Mouse (Mus musculus) kidney, postnatal 0 days (tissue): Measurements from ENCODE around the gene Fbxo28. TPM values are rescaled to one million over a fixed set of nuclear protein-coding genes. Genes with fewer than 3 reads are reported as not detected.

ENCODE experiments used
- ATAC-seq: fragments of 200-750 bp; cut with Nextera tagmentation; replicated peaks from 2 replicates; pipeline ENCODE4 v1.8.0; 2017; ENCODE audit warnings: low read depth, moderate number of reproducible peaks, moderate TSS enrichment, moderate library complexity; ENCODE audit not compliant: low FRiP score
- DNase-seq: peaks from one replicate; pipeline ENCODE4 v3.0.0-alpha.2; 2016; ENCODE audit warnings: low spot score
- H3K27ac ChIP-seq: fragments of 300-500 bp; sonication (generic); 2 replicates; pipeline ENCODE4 v1.5.1; 2014; ENCODE audit warnings: mild to moderate bottlenecking
- H3K27me3 ChIP-seq: fragments of 300-500 bp; sonication (generic); 2 replicates; pipeline ENCODE4 v1.6.1; 2014; ENCODE audit warnings: low read length, mixed read lengths; ENCODE audit not compliant: insufficient read depth
- H3K36me3 ChIP-seq: fragments of 300-500 bp; sonication (generic); 2 replicates; pipeline ENCODE4 v1.6.1; 2014; ENCODE audit warnings: low read length, mixed read lengths; ENCODE audit not compliant: insufficient read depth
- H3K4me1 ChIP-seq: fragments of 300-500 bp; sonication (generic); replicated peaks from 2 replicates; pipeline ENCODE4 v1.6.1; 2014; ENCODE audit warnings: antibody characterized with exemption, low read length, mixed read lengths; ENCODE audit not compliant: insufficient read depth
- H3K4me2 ChIP-seq: fragments of 300-500 bp; sonication (generic); 2 replicates; pipeline ENCODE4 v1.6.1; 2014; ENCODE audit warnings: mild to moderate bottlenecking, low read length, moderate library complexity, mixed read lengths
- H3K4me3 ChIP-seq: fragments of 300-500 bp; sonication (generic); replicated peaks from 2 replicates; pipeline ENCODE4 v1.5.1; 2014; ENCODE audit warnings: low read depth, low read length
- H3K9ac ChIP-seq: fragments of 300-500 bp; sonication (generic); 2 replicates; pipeline ENCODE4 v1.6.1; 2014; ENCODE audit warnings: low read depth, low read length
- H3K9me3 ChIP-seq: fragments of 300-500 bp; sonication (generic); replicated peaks from 2 replicates; pipeline ENCODE4 v1.6.1; 2016; ENCODE audit warnings: low read length, inconsistent platforms, mixed read lengths
- CTCF ChIP-seq: IDR thresholded peaks from 2 replicates; pipeline ENCODE4 v1.5.1; 2016; ENCODE audit warnings: antibody characterized with exemption, low read depth, mild to moderate bottlenecking, moderate library complexity
- WGBS: fragments of 180-500 bp; shearing (Covaris S2); extraction: QIAGEN DNeasy Blood & Tissue Kit; methylation state at CpG from one replicate; pipeline ENCODE4 v1.1.7; 2014; 5-methylcytosine and 5-hydroxymethylcytosine counted together
- polyA plus RNA-seq: library from polyadenylated mRNA; unstranded; fragments of >200 nt; fragmentation: Nextera tagmentation; extraction: Ambion mirVana; gene quantifications from 2 replicates; pipeline ENCODE4 v1.2.1, GENCODE M21; 2015

Gene Fbxo28
- polyA plus RNA-seq, 1 experiment from 2014 or later: 17.1 TPM

DNA sequence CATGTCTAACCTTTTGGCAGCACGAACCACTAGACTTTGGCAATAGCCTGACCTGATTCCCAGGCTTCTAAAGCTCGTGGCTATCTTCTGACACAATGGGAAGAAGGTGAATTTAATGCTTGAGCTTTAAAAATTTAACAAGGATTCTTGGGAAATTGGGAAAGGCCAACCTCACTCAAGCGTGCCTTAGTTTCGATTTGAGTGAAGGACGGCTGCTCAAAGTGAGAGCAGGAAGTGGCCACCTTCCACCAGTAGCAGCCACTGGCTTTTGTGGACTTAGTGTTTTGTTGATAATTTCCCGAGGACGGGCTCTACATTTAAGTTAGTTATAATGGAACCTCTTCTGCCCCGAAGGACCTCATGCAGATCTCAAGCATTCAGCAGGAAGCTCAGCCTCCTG, 28.2 kb downstream of the Fbxo28 start:
- no peak for TF ChIP-seq CTCF
- DNase-seq: no peak
- ATAC-seq: no peak
- Histone ChIP-seq H3K27ac (no peak overlapping the region), H3K27me3 (no peaks in the 10 kb centered on the region), H3K4me1 (no peaks in the 10 kb centered on the region), H3K9ac (no peak overlapping the region), H3K4me2 (no peak overlapping the region), H3K9me3 (no peaks in the 10 kb centered on the region), H3K4me3 (no peak overlapping the region), H3K36me3 (peaks cover 31% of the 10 kb centered on the region)
- 94% methylated on average over 8 of the region's 8 CpGs for WGBS

DNA sequence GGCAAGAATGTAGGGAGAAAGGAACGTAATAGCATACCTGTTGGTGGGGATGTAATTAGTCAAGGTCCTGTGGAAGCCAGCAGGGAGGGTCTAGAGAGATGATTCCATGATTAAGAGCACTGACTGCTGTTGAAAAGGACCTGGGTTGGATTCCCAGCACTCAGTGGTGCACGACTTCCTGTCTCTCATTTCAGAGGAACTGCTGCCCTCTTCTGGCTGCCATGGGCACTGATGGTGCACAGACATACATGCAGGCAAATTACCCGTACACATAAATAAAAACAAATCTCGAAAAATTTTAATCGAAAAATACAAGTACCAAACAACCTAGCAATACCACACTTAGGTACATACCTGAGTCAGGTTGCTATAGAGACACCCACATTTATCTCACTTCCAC, 30.1 kb downstream of the Fbxo28 start:
- TF ChIP-seq CTCF: 0 out of 2 replicates have a peak, but pooled peaks have one; percentile 21
- WGBS: 97% methylated on average over 5 of the region's 5 CpGs
- Histone ChIP-seq H3K27ac (no peak overlapping the region), H3K36me3 (peaks cover 17% of the 10 kb centered on the region), H3K9ac (no peak overlapping the region), H3K4me3 (no peak overlapping the region), H3K4me2 (no peak overlapping the region), H3K9me3 (no peaks in the 10 kb centered on the region), H3K4me1 (no peaks in the 10 kb centered on the region), H3K27me3 (no peaks in the 10 kb centered on the region)
- DNase-seq: no peak
- ATAC-seq: no peak

DNA sequence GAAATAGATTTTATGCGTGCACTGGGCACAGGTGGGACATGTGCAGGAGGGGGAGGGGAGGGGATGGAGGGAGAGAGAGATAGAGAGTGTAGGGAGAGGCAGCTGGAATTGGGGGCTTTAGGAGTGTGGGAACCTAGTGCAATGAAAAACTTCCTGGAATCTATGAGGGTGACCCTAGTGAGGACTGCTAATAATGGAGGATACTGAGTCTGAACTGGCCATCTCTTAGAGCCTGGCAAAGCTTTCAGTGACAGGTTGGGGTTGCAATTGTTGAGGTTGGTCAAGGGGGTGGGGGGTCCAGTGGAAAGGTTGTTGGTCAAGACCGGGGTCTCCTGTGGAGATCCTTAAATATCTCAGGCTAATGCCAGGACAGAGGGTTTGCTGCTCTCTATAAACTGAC, 31.1 kb downstream of the Fbxo28 start:
- no peak overlapping the region for H3K4me2 ChIP-seq
- no peak overlapping the region for H3K4me3 ChIP-seq
- no peaks in the 10 kb centered on the region for H3K27me3 ChIP-seq
- H3K27ac ChIP-seq: no peak overlapping the region
- H3K9me3 ChIP-seq: no peaks in the 10 kb centered on the region
- H3K9ac ChIP-seq: no peak overlapping the region
- DNase-seq (no peak), ATAC-seq (no peak)
- H3K36me3 ChIP-seq: peaks cover 12% of the 10 kb centered on the region; the same call in 1 of the 2 replicates
- 84% methylated on average over 2 of the region's 2 CpGs for WGBS
- TF ChIP-seq CTCF: no peak
- H3K4me1 ChIP-seq: no peaks in the 10 kb centered on the region

GRCm38 (mm10) chr1:182309403-182309802, 32.0 kb downstream of the Fbxo28 start:
- H3K9ac ChIP-seq: no peak overlapping the region
- no peak overlapping the region for H3K4me3 ChIP-seq
- 54% methylated on average over 5 of the region's 5 CpGs for WGBS
- H3K9me3 ChIP-seq: no peaks in the 10 kb centered on the region
- peaks cover 9% of the 10 kb centered on the region; the same call in 1 of the 2 replicates for H3K36me3 ChIP-seq
- no peak for ATAC-seq
- DNase-seq: no peak
- H3K4me1 ChIP-seq: no peaks in the 10 kb centered on the region
- no peak overlapping the region for H3K4me2 ChIP-seq
- H3K27me3 ChIP-seq: no peaks in the 10 kb centered on the region
- no peak for TF ChIP-seq CTCF
- H3K27ac ChIP-seq: no peak overlapping the region

DNA sequence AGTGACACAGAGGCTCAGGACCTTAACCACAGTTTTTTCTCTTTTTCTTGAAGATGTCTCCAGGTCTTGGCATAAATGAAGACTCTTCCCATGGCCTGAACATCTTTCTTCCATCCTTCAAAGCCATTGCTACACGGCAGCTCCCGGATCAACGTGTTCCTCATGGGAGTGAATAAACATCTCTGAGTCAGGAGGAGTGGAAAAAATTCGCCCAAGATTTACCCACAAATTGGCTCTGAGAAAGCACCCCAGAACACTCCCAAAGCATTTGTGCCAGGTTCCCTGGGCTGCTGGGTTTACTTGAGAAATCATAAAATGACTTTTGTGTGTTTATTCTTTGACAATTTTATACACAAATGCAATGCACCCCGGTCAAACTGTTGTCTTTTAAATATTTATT, 38.5 kb downstream of the Fbxo28 start:
- H3K4me1 ChIP-seq: no peaks in the 10 kb centered on the region
- no peak for DNase-seq
- 92% methylated on average over 5 of the region's 5 CpGs for WGBS
- no peak for TF ChIP-seq CTCF
- H3K4me2 ChIP-seq: no peak overlapping the region
- no peak overlapping the region for H3K4me3 ChIP-seq
- no peak for ATAC-seq
- no peaks in the 10 kb centered on the region for H3K36me3 ChIP-seq
- H3K27ac ChIP-seq: no peak overlapping the region
- no peaks in the 10 kb centered on the region for H3K9me3 ChIP-seq
- H3K9ac ChIP-seq: no peak overlapping the region
- H3K27me3 ChIP-seq: no peaks in the 10 kb centered on the region

- Histone ChIP-seq H3K4me3 (no peak overlapping the region), H3K36me3 (no peaks in the 10 kb centered on the region), H3K27ac (no peak overlapping the region), H3K9ac (no peak overlapping the region), H3K4me1 (no peaks in the 10 kb centered on the region), H3K9me3 (no peaks in the 10 kb centered on the region), H3K4me2 (no peak overlapping the region), H3K27me3 (no peaks in the 10 kb centered on the region)
- no peak for ATAC-seq
- DNase-seq: no peak
- WGBS: 77% methylated on average over 6 of the region's 6 CpGs
- no peak for TF ChIP-seq CTCF
These were observed 39.1 kb downstream of the Fbxo28 start for GRCm38 (mm10) chr1:182302176-182302870.

- Histone ChIP-seq H3K36me3 (no peaks in the 10 kb centered on the region), H3K9ac (no peak overlapping the region), H3K4me1 (no peaks in the 10 kb centered on the region), H3K27me3 (no peaks in the 10 kb centered on the region), H3K4me2 (no peak overlapping the region), H3K9me3 (no peaks in the 10 kb centered on the region), H3K4me3 (no peak overlapping the region), H3K27ac (no peak overlapping the region)
- TF ChIP-seq CTCF: no peak
- 89% methylated on average over 5 of the region's 5 CpGs for WGBS
- DNase-seq: no peak
- ATAC-seq: no peak
These were observed 43.6 kb downstream of the Fbxo28 start for GRCm38 (mm10) chr1:182297821-182298220.
